Mouse (Mus musculus): Measurements from ENCODE around the gene Ccdc167. TPM values are rescaled to one million over a fixed set of nuclear protein-coding genes. Genes with fewer than 3 reads are reported as not detected.
A peak's percentile ranks its signal among the peaks of the same experiment; 100 is the strongest.

Gene Ccdc167
- total RNA-seq, 4 experiments from 2014 or later: 17.0 to 25.2 (median 23.1) TPM

DNA sequence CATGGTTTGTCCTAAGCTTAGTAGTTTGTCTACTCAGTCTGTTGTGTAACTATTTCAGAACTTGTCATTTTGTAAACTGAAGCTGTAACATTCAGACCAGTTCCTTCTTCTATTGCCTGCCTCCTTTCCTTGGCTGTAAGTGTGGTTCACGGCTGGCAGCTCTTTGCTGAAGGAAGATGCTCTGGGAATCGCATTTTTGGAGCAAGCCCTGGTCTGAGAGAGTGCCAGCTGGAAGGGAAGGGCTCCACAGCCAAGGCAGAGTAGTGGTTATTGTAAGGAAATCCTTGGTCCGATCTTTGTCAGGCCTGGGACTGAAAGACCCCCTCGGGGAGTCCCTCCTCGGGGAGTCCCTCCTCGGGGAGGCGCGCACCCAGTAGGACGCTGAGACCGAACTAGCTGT, 28.2 kb downstream of the Ccdc167 start:
- DNase-seq (ENCODE audit: low spot score in 2 of 2): no peak

DNA sequence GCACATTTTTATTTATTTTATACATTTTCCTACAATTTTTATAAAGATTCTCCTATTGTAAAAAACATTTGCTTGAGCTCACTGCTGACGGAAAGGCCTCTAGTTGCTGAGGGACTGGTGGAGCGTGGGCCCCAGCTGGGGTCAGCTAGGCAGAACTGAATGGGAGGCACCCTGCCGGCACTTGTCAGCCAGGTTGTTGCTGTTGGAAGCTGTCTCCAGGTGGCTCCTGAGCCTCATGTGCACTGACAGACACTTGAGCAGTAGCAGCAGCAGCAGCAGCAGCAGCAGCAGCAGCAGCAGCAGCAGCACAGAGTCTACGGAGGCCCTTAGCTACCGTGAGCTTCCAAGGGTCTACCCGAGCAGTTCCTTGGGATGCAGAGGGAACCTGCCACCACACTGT, 29.5 kb downstream of the Ccdc167 start:
- no peak for DNase-seq (ENCODE audit: low spot score in 2 of 2)

DNA sequence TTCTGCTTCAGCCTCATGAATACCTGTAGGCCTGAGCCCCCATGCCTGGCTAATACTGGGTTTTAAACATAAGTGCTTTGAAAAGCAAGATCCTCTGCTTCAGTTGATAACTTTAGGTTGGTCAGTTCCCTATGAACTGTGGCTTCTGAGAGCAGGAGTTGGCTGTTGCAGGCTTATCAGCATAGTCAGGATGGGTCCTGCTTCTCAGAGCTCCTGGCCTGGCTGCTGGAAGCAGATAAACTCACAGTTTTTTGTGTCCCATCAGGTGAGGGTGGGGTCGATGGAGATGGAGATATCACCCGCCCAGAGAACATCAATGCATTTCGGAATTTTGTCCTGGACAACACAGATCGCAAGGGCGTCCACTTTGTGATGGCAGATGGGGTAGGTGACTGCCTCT, 30.1 kb downstream of the Ccdc167 start:
- DNase-seq (ENCODE audit: low spot score in 2 of 2): no peak

DNA sequence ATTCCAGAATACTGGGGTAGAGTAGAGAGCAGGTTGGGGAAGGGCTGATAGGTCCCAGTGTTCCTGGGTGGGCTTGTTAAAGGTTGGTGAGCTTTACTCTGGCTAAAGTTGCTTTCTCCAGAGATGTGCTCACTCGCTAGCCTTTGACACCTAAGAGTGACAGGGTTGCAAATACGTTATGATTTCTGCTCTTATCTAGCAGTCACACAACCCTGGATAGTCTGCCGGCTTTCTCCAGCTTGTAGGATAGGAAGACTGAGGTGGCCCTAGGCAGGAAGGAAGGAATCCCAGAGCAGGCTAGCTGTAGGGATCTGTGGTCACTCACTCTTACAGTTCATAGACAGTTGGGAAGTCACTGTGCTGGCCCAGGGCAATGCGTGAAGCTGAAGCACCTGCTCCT, 32.6 kb downstream of the Ccdc167 start:
- no peak for DNase-seq (ENCODE audit: low spot score in 2 of 2)

DNA sequence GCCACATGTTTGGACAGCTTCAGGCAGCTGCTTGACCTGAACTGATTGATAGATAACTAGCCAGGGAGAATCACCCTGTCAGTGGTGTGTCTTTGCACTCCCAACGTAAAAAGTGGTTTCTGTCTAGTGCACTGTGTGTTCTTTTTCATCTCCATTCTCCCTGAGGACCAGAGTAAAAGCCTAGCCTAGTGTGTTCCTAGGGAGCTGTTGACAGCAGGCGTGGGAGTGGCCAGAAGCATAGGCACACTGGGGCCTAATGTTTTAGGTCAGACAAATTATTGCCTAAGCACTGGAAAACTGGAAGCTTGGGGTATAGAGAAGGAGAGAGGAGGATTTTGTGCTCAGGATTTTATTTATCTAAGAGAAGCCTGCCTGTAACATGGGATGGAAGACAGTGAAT, 33.7 kb downstream of the Ccdc167 start:
- DNase-seq (ENCODE audit: low spot score in 2 of 2): no peak

DNA sequence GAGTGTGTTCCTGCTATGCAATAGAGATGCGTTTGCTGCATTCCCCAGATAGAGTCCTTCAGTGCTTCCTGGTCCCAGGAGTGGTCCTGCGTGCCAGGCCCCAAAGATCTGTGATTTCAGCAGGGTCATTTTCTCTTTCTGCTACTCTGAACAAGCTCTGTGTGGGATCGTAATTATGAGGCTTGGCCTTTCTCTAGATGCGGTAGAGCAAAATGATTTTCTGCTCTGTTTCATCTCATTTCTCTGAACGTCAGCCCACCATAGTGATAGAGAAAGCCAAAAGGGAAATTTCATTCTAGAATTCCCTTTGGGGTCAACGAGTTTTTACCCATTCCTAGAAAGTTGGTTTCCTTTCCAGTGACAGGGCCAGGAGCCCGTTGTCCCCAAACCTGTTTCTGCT, 34.6 kb downstream of the Ccdc167 start:
- no peak for DNase-seq (ENCODE audit: low spot score in 2 of 2)

DNA sequence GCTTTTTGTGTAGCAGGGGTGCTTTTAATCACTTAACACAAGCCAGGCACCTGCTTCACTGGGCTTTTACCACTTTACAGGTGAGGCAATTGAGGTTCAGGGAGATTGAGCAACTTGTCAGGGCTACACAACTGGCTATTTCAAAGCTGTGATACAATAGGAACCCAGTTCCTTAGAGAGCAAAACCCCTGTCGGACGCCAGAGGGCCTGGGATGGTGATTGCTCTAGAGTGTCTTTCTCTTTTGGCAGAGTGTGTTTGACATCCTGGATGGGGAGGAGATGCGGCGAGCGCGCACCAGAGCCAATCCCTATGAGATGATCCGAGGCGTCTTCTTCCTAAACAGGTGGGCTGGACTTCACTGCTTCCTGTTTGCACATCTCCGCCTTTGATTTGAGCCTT, 35.2 kb downstream of the Ccdc167 start:
- DNase-seq (ENCODE audit: low spot score in 2 of 2): no peak

DNA sequence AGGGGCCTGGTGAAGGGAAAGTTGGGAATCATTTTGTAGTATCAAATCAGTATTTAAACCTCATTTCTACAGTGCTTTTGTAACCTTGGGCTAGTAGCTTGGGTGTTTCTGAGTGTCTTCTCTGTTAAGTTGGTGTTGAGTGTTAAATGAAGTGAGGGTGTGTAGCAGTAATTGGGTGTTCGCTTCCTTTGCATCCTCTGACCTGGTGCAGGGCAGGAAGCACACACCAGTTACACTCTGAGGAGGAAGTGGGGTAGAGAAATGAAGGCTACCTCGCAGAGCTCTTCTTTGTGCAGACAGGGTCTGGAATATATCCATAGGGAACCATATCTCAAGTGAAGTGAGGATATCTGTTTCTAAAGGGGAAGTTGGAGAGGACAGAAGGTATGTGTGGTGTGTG, 35.9 kb downstream of the Ccdc167 start:
- no peak for DNase-seq (ENCODE audit: low spot score in 2 of 2)

DNA sequence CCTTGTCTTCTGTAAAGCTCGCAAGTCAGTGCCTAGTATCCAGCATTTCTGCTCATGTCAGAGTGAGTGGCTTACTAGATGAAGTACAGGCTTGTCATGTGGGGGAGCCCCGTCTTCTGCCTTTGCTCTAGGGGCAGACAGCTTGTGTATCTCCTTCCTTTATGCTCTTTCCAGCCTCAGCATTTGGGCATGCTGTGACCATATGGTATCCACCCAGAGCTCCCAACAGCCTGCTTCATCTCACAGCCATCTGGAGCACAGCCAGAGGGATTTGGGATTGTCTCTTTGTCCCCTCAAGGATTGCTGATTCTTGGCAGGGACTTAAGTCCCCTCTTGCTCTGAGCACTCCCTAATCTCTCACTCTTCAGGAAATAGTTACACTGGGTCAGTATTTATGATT, 36.7 kb downstream of the Ccdc167 start:
- DNase-seq (ENCODE audit: low spot score in 2 of 2): peak; percentile 41

DNA sequence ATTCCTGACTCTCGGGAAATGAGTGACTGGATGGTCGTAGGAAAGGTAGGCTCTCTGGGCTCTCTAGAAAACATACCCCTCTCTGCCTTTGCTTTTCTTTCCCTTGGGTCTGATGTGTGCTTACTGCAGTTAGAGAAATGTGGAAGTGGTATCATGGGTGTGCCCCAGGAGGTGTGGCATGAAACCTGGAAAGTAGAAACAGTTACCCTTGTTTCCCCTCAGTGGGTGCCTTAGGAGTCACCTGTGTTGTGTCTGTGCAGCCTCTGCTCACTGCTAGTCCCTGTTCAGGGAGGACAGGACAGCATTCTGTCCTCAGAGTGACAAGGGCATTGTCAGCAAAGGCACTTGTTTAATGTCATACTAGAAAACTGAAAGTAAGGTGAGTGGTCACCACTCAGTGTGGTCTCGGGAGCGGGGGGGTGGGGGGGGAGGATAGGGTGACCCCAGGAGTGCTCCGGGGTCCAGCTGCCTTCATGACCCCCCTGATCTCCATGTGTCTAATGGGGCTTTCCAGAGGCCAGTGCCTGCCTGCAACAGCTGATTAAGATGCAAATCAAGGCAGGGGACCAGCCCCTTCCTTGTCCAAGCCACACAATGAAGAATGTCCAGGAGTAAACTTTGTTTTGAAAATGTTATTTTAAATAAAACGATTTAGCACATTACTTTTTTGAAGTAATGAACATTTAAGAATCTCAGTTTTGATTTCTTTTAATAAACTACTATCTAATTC, 37.6 kb downstream of the Ccdc167 start:
- DNase-seq (ENCODE audit: low spot score in 2 of 2): no peak

DNA sequence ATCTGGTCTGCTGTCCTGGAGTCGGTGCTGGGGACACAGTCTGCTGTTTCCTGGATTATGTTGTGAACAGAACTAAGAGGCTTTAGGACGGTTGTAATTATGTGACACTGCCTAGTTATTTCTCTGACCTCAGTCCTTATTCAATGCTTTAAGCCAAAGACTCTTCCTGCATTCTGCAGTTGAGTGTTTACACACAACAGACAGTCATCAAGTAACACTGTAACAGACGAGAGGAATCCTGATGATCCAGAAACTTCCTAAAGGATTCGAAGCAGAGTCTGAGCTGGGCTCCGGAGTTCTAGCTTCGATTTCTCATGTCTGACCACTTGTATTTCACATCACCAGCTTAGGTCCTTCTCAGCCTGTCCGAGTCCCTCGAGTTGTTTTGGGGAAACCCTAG, 38.3 kb downstream of the Ccdc167 start:
- no peak for DNase-seq (ENCODE audit: low spot score in 2 of 2)

DNA sequence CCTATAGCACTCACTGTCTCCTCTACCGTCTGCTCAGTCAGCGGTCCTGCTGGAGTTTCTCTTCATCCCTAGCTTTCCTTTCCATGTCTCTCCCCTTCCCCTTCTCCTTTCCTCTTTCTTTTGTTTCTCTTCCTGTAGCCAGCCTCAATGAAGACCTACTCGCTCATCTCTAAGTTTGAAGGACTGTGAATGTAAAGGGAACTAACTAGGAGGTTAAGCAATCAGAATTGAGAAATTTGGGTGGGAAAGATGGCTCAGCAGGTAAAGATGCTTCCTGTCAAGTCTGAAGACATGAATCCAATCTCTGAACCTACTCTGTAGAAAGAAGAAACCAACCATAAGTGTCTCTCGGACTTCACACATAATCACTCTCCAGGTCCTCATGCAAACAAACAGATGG, 43.5 kb downstream of the Ccdc167 start:
- no peak for DNase-seq (ENCODE audit: low spot score in 2 of 2)

DNA sequence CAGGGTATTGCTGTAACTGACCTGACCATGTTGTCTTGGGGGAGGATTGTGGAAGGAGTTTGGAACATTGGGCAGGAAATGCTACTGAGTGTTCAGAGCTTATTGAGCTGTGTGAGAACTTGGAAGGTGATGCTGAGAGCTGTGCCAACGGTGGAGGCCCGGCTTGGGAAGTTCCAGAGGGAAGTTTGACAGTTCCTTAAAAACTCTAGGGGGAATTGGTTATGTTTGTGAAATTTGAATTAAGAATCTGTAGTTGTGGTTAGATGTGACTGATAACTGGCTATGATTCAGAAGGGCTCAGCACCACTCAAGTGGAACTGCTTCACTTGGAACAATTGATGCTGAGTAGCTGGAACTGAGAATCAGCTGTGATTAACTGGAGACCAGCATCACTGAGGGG, 45.8 kb downstream of the Ccdc167 start:
- DNase-seq (ENCODE audit: low spot score in 2 of 2): no peak

DNA sequence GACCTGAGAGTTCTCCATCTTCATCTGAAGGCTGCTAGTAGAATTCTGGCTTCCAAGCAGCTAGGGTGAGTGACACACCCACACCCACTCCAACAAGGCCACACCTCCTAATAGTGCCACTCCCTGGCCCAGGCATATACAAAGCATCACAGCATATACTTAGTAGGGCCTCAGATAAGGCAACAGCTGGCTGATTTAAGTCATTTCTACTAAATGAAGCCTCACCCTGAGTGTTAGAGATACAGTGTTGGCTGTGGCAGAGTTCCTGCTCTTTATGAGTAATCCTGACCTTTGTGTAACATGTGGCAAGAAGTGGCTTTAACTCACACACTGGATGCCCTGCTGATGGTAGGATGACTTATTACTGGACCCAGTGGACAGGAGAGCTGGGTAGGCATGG, 46.9 kb downstream of the Ccdc167 start:
- DNase-seq (ENCODE audit: low spot score in 2 of 2): no peak

DNA sequence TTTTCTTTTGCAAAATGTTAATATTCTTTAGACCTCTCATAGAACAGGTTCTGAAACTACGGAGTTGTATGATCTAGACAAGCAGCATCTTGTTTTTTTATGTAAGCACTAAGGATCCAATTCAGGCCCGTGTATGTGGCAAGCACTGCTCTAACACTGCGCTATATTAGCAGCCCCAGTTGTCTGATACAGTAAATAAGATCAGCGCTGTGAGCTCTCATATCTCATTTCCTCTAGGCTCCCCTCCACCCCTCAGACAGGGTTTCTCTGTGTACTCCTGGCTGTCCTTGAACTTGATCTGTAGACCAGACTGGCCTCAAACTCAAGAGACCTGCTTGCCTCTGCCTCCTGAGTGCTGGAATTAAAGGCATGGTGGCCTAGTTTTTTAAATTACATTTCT, 47.8 kb downstream of the Ccdc167 start:
- DNase-seq (ENCODE audit: low spot score in 2 of 2): no peak

DNA sequence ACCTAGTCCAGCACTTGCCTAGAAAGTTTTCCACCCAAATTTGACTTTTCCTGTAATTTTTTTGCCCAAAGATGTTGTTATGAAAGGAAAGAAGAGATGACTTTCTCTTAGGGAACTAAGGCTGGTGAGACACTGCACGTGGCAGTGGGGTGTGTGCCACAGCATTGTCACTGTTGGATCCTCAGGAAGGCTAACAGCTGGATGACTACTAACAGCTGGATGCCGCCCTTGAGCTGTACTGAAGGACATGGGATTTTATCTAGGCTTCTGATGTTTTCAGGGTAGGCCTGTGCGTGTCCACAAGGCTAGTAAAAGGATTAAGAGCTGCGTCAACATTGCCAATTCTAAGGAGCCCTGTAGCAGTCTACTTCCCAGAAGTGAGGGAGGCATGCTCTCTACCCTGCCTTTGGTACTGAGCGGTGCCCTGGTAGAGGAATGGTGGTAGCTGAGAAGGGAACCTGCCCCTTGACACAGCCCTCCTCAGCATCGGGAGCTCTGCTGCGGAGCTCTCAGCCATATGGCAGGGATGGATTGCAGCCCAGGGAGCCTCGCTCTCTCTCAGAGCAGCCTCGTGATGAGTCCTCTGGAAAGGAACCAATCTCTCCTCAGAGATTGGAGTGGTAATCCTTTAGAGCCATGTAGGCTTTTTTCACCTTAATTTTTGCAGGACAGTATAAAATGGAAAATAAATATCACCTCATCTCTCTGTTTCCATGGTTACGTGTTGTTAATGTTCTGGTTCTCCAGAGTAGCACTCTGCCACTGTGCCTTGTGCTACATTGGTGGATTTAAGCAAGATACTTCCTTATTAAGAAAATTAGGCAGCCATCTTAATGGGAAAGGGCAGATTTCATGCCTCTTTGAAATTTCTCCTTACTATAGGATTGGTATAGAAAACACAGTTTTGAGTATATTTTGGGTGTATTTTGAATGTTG, 48.5 kb downstream of the Ccdc167 start:
- DNase-seq (ENCODE audit: low spot score in 2 of 2): peak in 1 of 2 experiments; percentile 54

DNA sequence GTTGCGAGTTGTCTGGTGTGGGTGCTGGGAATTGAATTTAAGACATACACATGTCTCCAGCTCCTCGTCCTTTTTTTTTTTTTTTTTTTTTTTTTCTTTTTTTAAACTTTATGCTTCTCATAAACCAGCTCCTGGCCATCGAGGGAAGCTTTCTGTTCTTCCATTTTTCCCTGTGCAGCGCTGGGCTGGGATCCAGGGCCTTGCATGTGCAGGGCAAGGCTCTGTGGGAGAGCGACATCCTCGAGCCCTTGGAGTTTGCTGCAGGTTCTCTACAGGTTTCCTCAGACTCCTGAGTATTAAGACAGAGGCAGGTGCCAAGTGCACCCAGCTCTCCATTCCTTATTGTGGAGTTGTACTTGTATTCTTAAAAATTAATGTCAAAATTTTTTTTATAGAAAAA, 54.7 kb downstream of the Ccdc167 start:
- no peak for DNase-seq (ENCODE audit: low spot score in 2 of 2)

DNA sequence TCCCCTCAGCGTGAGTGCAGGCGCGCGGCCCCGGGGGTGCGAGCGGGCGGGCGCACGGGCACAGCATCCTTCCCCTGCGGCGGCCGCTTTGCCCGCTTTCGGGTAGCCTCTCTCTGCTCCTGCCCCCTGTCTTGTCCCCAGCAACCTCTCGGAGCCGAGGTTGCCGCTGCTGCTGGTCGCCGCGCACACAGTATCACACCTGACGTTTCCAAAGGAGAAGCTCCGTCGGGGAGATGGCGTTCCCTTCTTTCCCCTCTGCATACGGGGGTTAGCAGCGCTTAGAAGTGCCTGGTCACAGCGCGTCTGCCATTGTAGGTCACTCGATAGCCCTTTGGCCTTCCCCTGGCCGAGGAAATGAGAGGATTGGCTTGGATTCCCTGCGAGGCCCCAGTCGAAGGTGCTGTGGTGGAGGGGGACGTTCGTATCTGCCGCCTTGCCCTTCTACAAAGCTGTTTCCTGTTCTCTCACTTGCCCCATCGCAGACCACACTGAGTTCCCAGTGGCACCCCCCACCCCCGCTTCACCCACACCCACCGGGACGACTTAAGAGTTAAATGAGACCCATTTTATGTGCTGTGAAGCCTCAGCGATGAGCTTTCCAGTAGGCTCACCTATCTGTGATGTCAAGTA, 56.0 kb downstream of the Ccdc167 start:
- no peak for DNase-seq (ENCODE audit: low spot score in 2 of 2)

DNA sequence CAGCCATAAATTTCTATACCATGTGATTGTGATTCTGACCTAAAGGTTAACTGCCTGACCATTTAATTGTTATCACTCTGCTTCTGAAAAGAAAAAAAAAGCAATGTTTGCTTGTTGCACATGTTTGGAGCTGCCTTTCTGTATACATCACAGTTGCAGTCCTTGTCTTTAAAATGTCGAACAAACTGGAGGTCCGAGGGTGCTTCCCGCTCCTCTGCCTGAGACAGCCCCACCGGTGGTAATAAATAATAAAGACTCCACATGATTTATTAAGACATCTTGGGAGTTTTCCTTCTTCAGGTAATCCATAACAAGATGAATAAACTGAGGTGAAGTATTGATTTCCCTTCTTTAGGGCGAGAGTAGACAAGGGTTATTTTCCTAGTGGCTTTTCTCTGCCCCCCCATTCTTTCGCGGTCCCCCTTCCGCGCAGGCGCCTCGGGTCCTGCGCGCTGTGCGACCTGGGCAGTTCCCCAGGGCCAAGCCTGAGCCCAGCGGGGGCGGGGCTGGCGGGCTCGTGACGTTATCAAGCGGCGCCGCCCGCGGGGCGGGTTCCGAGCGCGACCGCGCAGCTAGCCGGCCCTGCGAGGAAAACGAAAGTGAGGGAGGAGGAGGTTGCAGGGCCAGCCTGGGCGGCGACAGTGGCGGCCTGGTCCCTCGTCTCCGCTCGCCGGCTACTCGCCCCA, 56.6 kb downstream of the Ccdc167 start, which contains the start of gene Cmtr1:
TSS of gene Cmtr1 (plus strand) at position 520 of the 686 bp plus-strand sequence.
- peak; percentile 87 to 92 for DNase-seq (ENCODE audit: low spot score in 2 of 2)

DNA sequence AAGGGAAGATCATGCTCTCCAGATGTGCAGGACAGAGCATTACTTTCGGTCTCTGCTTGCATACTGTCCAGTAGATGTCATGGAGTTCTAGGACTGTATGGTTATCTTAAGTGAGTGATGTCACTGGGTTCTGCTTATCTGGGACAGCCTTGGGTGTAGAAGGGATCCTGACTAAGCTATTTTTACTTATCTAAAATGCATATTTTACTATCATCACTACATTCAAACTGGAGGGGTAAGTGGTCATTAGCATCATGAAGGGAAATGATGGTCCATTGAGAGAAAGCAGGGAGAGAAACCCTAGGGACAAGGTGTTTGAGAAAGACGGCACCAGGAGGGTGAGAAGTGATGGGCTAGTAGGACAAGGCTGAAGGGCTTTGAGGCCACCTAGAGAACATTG, 58.6 kb downstream of the Ccdc167 start:
- DNase-seq (ENCODE audit: low spot score in 2 of 2): no peak

DNA sequence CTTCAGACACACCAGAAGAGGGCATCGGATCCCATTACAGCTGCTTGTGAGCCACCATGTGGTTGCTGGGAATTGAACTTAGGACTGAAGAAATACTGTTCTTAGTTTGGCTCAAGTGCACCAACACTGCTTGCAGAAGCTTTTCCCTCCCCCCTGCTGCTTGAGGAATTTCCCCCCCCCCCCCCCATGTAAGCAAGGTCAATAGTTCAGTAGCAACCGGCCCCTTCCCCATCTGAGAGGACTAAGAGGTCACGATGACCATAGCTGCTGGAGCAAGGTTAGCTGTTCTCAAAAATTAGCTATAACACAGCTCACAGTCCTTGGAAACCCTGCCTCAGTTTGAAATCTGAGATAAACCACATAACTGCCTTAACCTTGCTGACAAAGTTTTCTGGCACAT, 74.6 kb downstream of the Ccdc167 start:
- DNase-seq (ENCODE audit: low spot score in 2 of 2): no peak

DNA sequence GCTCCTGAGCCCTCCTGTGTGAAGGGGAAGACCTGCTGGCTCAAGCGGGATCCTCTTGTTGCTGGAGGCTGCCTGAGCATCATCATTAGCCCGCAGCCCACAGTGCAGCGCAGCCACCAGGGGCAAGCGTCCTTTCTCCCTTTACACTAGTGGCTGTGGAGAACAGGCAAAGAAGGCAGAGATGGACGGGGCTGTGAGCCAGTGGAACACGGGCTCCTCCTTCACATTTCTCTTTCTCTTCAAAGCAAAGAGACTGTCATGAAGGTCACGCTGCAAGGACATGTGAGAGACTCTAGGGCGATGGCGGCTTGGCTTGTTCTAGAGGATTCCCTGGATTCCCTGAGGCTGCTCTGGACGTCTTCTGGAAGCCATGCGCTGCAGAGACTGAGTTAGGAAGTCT, 75.9 kb downstream of the Ccdc167 start:
- no peak for DNase-seq (ENCODE audit: low spot score in 2 of 2)
